Mouse (Mus musculus) erythroblast, adult 5-6 weeks (primary cell): ENCODE data around the gene Ano6. TPM values are rescaled to one million over a fixed set of nuclear protein-coding genes. Genes with fewer than 3 reads are reported as not detected.
A peak's percentile ranks its signal among the peaks of the same experiment; 100 is the strongest.

Experiments
- ATAC-seq: replicated peaks from 2 replicates; pipeline ENCODE4 v1.8.0; 2016; ENCODE audit warnings: moderate number of reproducible peaks, mild to moderate bottlenecking, moderate TSS enrichment, inconsistent platforms; ENCODE audit not compliant: poor library complexity, low FRiP score, severe bottlenecking
- total RNA-seq, 2 experiments: library from RNA; stranded (forward) in 1 of 2; stranded (reverse) in 1 of 2; fragments of 150-400 nt in 1 of 2; fragments of 200-764, 138-1000 nt in 1 of 2; gene quantifications; 2 replicates each; pipeline versions ENCODE4 v1.2.3 to v1.2.4; 2015 to 2017; ENCODE audit warnings: low replicate concordance in 2 of 2

The Ano6 gene
- total RNA-seq, 2 experiments from 2014 or later: 9.6 to 20.5 TPM

- no peak for ATAC-seq
These were observed 55.5 kb downstream of the Ano6 start for GRCm38 (mm10) chr15:95846102-95846501.

GRCm38 (mm10) chr15:95848493-95849064 lies 57.9 kb downstream of the Ano6 start:
- ATAC-seq: peak; percentile 92

GRCm38 (mm10) chr15:95849513-95850411 lies 59.1 kb downstream of the Ano6 start:
- ATAC-seq: peak; percentile 58

- peak; percentile 43; the same call in 1 of the 2 replicates for ATAC-seq
These were observed 59.9 kb downstream of the Ano6 start for GRCm38 (mm10) chr15:95850546-95850945.

GRCm38 (mm10) chr15:95855051-95855844 lies 64.6 kb downstream of the Ano6 start:
- no peak for ATAC-seq

GRCm38 (mm10) chr15:95855953-95856352 lies 65.3 kb downstream of the Ano6 start:
- no peak for ATAC-seq

- no peak; the same call in 1 of the 2 replicates for ATAC-seq
These were observed 66.3 kb downstream of the Ano6 start for GRCm38 (mm10) chr15:95856684-95857595.

GRCm38 (mm10) chr15:95858876-95859655 lies 68.4 kb downstream of the Ano6 start:
- ATAC-seq: no peak

- no peak for ATAC-seq
These were observed 73.4 kb downstream of the Ano6 start for GRCm38 (mm10) chr15:95863865-95864660.

GRCm38 (mm10) chr15:95865311-95866100 lies 74.9 kb downstream of the Ano6 start:
- ATAC-seq: no peak

- 0 out of 2 replicates have a peak, but pooled peaks have one; percentile 22 for ATAC-seq
These were observed 77.5 kb downstream of the Ano6 start for GRCm38 (mm10) chr15:95868172-95868571.

- no peak for ATAC-seq
These were observed 79.0 kb downstream of the Ano6 start for GRCm38 (mm10) chr15:95869611-95870010.

GRCm38 (mm10) chr15:95871631-95872030 lies 81.0 kb downstream of the Ano6 start:
- ATAC-seq: no peak

- no peak for ATAC-seq
These were observed 81.8 kb downstream of the Ano6 start for GRCm38 (mm10) chr15:95872447-95872846.

- no peak for ATAC-seq
These were observed 82.6 kb downstream of the Ano6 start for GRCm38 (mm10) chr15:95873276-95873675.

- ATAC-seq: no peak
These were observed 83.6 kb downstream of the Ano6 start for GRCm38 (mm10) chr15:95874216-95874615.

GRCm38 (mm10) chr15:95874726-95875125 lies 84.1 kb downstream of the Ano6 start:
- ATAC-seq: no peak
